Mouse (Mus musculus): ENCODE results near the gene Retreg3. TPM values are rescaled to one million over a fixed set of nuclear protein-coding genes. Genes with fewer than 3 reads are reported as not detected.

Gene Retreg3
- total RNA-seq, 2 experiments from 2014 or later: 50.3 to 57.4 TPM

- DNase-seq (ENCODE audit: low spot score in 2 of 2): peak; percentile 75 to 79
Measured at GRCm38 (mm10) chr11:101082208-101083082, 37.2 kb downstream of the Retreg3 start, which contains the start of gene Coasy. TSS of gene Coasy (plus strand) at chr11:101082565.

GRCm38 (mm10) chr11:101081659-101082058, 38.0 kb downstream of the Retreg3 start:
- no peak for DNase-seq (ENCODE audit: low spot score in 2 of 2)

GRCm38 (mm10) chr11:101080421-101080820, 39.3 kb downstream of the Retreg3 start:
- DNase-seq (ENCODE audit: low spot score in 2 of 2): no peak

GRCm38 (mm10) chr11:101079746-101080145, 39.9 kb downstream of the Retreg3 start:
- no peak for DNase-seq (ENCODE audit: low spot score in 2 of 2)

GRCm38 (mm10) chr11:101078121-101078520, 41.6 kb downstream of the Retreg3 start, which contains the start of gene Hsd17b1:
TSS of gene Hsd17b1 (plus strand) at chr11:101078411.
- no peak for DNase-seq (ENCODE audit: low spot score in 2 of 2)

- DNase-seq (ENCODE audit: low spot score in 2 of 2): no peak
Measured at GRCm38 (mm10) chr11:101071810-101072428, 47.8 kb downstream of the Retreg3 start.

- DNase-seq (ENCODE audit: low spot score in 2 of 2): no peak
Measured at GRCm38 (mm10) chr11:101070987-101071386, 48.7 kb downstream of the Retreg3 start.

GRCm38 (mm10) chr11:101070189-101070527, 49.5 kb downstream of the Retreg3 start:
- no peak for DNase-seq (ENCODE audit: low spot score in 2 of 2)

GRCm38 (mm10) chr11:101069391-101070188, 50.1 kb downstream of the Retreg3 start, which contains the start of gene Naglu:
TSS of gene Naglu (plus strand) at chr11:101070012.
- peak; percentile 93 to 94 for DNase-seq (ENCODE audit: low spot score in 2 of 2)

- DNase-seq (ENCODE audit: low spot score in 2 of 2): peak; percentile 82 to 84
Measured at GRCm38 (mm10) chr11:101066549-101067412, 52.9 kb downstream of the Retreg3 start.

GRCm38 (mm10) chr11:101065002-101065401, 54.7 kb downstream of the Retreg3 start:
- DNase-seq (ENCODE audit: low spot score in 2 of 2): peak in 1 of 2 experiments; percentile 39

- DNase-seq (ENCODE audit: low spot score in 2 of 2): peak in 1 of 2 experiments; percentile 19
Measured at GRCm38 (mm10) chr11:101064462-101064861, 55.2 kb downstream of the Retreg3 start.

- DNase-seq (ENCODE audit: low spot score in 2 of 2): no peak
Measured at GRCm38 (mm10) chr11:101063676-101064327, 55.9 kb downstream of the Retreg3 start.

GRCm38 (mm10) chr11:101062971-101063675, 56.6 kb downstream of the Retreg3 start:
- DNase-seq (ENCODE audit: low spot score in 2 of 2): no peak

- no peak for DNase-seq (ENCODE audit: low spot score in 2 of 2)
Measured at GRCm38 (mm10) chr11:101062165-101062884, 57.4 kb downstream of the Retreg3 start.

GRCm38 (mm10) chr11:101061049-101061448, 58.6 kb downstream of the Retreg3 start:
- no peak for DNase-seq (ENCODE audit: low spot score in 2 of 2)

- peak; percentile 55 to 66 for DNase-seq (ENCODE audit: low spot score in 2 of 2)
Measured at GRCm38 (mm10) chr11:101060126-101060525, 59.6 kb downstream of the Retreg3 start.

- DNase-seq (ENCODE audit: low spot score in 2 of 2): no peak
Measured at GRCm38 (mm10) chr11:101059473-101059872, 60.2 kb downstream of the Retreg3 start.
